Mouse (Mus musculus): Measurements from ENCODE around the gene N6amt1. TPM values are rescaled to one million over a fixed set of nuclear protein-coding genes. Genes with fewer than 3 reads are reported as not detected.

The N6amt1 gene
- polyA plus RNA-seq, 1 experiment from 2014 or later, result 24.7 TPM

GRCm38 (mm10) chr16:87324571-87324970, 29.4 kb upstream of the N6amt1 start:
- no peaks in the 10 kb centered on the region for H3K36me3 ChIP-seq (ENCODE audit: control insufficient read depth, insufficient read depth, low read length)
- 37% methylated on average over 5 of the region's 5 CpGs for WGBS (ENCODE audit: insufficient replicate concordance)
- no peak overlapping the region for H3K9ac ChIP-seq (ENCODE audit: low read depth, low read length)
- ATAC-seq (replicated peaks; ENCODE audit: insufficient number of reproducible peaks, low FRiP score, low TSS enrichment), result no peak
- no peak overlapping the region for H3K27ac ChIP-seq (ENCODE audit: low read depth, low read length)
- no peak overlapping the region for H3K4me3 ChIP-seq (ENCODE audit: low read depth, low read length)
- H3K4me2 ChIP-seq, result no peak overlapping the region
- H3K27me3 ChIP-seq (ENCODE audit: control insufficient read depth, insufficient read depth, low read length), result no peaks in the 10 kb centered on the region
- 0 out of 2 replicates have a peak, but pooled peaks cover 3% of the 10 kb centered on the region for H3K4me1 ChIP-seq (ENCODE audit: control insufficient read depth, insufficient read depth, low read length)
- H3K9me3 ChIP-seq (replicated peaks; ENCODE audit: control insufficient read depth, low read length), result no peaks in the 10 kb centered on the region

GRCm38 (mm10) chr16:87329986-87330385, 24.0 kb upstream of the N6amt1 start:
- H3K27ac ChIP-seq (ENCODE audit: low read depth, low read length), result no peak overlapping the region
- H3K4me3 ChIP-seq (ENCODE audit: low read depth, low read length), result no peak overlapping the region
- H3K9ac ChIP-seq (ENCODE audit: low read depth, low read length), result no peak overlapping the region
- H3K9me3 ChIP-seq (replicated peaks; ENCODE audit: control insufficient read depth, low read length), result no peaks in the 10 kb centered on the region
- no peaks in the 10 kb centered on the region for H3K27me3 ChIP-seq (ENCODE audit: control insufficient read depth, insufficient read depth, low read length)
- H3K4me2 ChIP-seq, result no peak overlapping the region
- ATAC-seq (replicated peaks; ENCODE audit: insufficient number of reproducible peaks, low FRiP score, low TSS enrichment), result no peak
- H3K4me1 ChIP-seq (ENCODE audit: control insufficient read depth, insufficient read depth, low read length), result no peaks in the 10 kb centered on the region
- WGBS (ENCODE audit: insufficient replicate concordance), result 87% methylated on average over 3 of the region's 3 CpGs
- H3K36me3 ChIP-seq (ENCODE audit: control insufficient read depth, insufficient read depth, low read length), result no peaks in the 10 kb centered on the region

- no peaks in the 10 kb centered on the region for H3K9me3 ChIP-seq (replicated peaks; ENCODE audit: control insufficient read depth, low read length)
- no peaks in the 10 kb centered on the region for H3K27me3 ChIP-seq (ENCODE audit: control insufficient read depth, insufficient read depth, low read length)
- no peak overlapping the region for H3K4me3 ChIP-seq (ENCODE audit: low read depth, low read length)
- no peak overlapping the region for H3K4me2 ChIP-seq
- H3K4me1 ChIP-seq (ENCODE audit: control insufficient read depth, insufficient read depth, low read length), result no peaks in the 10 kb centered on the region
- no peak for ATAC-seq (replicated peaks; ENCODE audit: insufficient number of reproducible peaks, low FRiP score, low TSS enrichment)
- 84% methylated on average over 3 of the region's 3 CpGs for WGBS (ENCODE audit: insufficient replicate concordance)
- H3K27ac ChIP-seq (ENCODE audit: low read depth, low read length), result no peak overlapping the region
- H3K9ac ChIP-seq (ENCODE audit: low read depth, low read length), result no peak overlapping the region
- no peaks in the 10 kb centered on the region for H3K36me3 ChIP-seq (ENCODE audit: control insufficient read depth, insufficient read depth, low read length)
Measured at GRCm38 (mm10) chr16:87334756-87335155, 19.2 kb upstream of the N6amt1 start.

- WGBS (ENCODE audit: insufficient replicate concordance), result 83% methylated on average over 6 of the region's 6 CpGs
- no peak overlapping the region for H3K27ac ChIP-seq (ENCODE audit: low read depth, low read length)
- H3K36me3 ChIP-seq (ENCODE audit: control insufficient read depth, insufficient read depth, low read length), result no peaks in the 10 kb centered on the region
- no peak overlapping the region for H3K9ac ChIP-seq (ENCODE audit: low read depth, low read length)
- ATAC-seq (replicated peaks; ENCODE audit: insufficient number of reproducible peaks, low FRiP score, low TSS enrichment), result no peak
- H3K27me3 ChIP-seq (ENCODE audit: control insufficient read depth, insufficient read depth, low read length), result no peaks in the 10 kb centered on the region
- no peak overlapping the region for H3K4me2 ChIP-seq
- H3K9me3 ChIP-seq (replicated peaks; ENCODE audit: control insufficient read depth, low read length), result no peaks in the 10 kb centered on the region
- no peak overlapping the region for H3K4me3 ChIP-seq (ENCODE audit: low read depth, low read length)
- no peaks in the 10 kb centered on the region for H3K4me1 ChIP-seq (ENCODE audit: control insufficient read depth, insufficient read depth, low read length)
Measured at GRCm38 (mm10) chr16:87341043-87341572, 12.9 kb upstream of the N6amt1 start.

GRCm38 (mm10) chr16:87348133-87348532, 5.9 kb upstream of the N6amt1 start:
- Histone ChIP-seq H3K27me3 (ENCODE audit: control insufficient read depth, insufficient read depth, low read length) (no peaks in the 10 kb centered on the region), H3K9me3 (replicated peaks; ENCODE audit: control insufficient read depth, low read length) (no peaks in the 10 kb centered on the region), H3K27ac (ENCODE audit: low read depth, low read length) (0 out of 2 replicates have a peak overlapping the region, but pooled peaks have one; percentile 2), H3K9ac (ENCODE audit: low read depth, low read length) (no peak overlapping the region), H3K36me3 (ENCODE audit: control insufficient read depth, insufficient read depth, low read length) (no peaks in the 10 kb centered on the region), H3K4me1 (ENCODE audit: control insufficient read depth, insufficient read depth, low read length) (no peaks in the 10 kb centered on the region), H3K4me3 (ENCODE audit: low read depth, low read length) (no peak overlapping the region), H3K4me2 (no peak overlapping the region)
- ATAC-seq (replicated peaks; ENCODE audit: insufficient number of reproducible peaks, low FRiP score, low TSS enrichment), result peak; percentile 73
- 90% methylated on average over 2 of the region's 2 CpGs for WGBS (ENCODE audit: insufficient replicate concordance)

GRCm38 (mm10) chr16:87351386-87352105, 2.4 kb upstream of the N6amt1 start:
- H3K9ac ChIP-seq (ENCODE audit: low read depth, low read length), result no peak overlapping the region
- no peaks in the 10 kb centered on the region for H3K27me3 ChIP-seq (ENCODE audit: control insufficient read depth, insufficient read depth, low read length)
- H3K4me2 ChIP-seq, result no peak overlapping the region
- H3K36me3 ChIP-seq (ENCODE audit: control insufficient read depth, insufficient read depth, low read length), result no peaks in the 10 kb centered on the region
- 72% methylated on average over 5 of the region's 5 CpGs for WGBS (ENCODE audit: insufficient replicate concordance)
- H3K4me3 ChIP-seq (ENCODE audit: low read depth, low read length), result no peak overlapping the region
- ATAC-seq (replicated peaks; ENCODE audit: insufficient number of reproducible peaks, low FRiP score, low TSS enrichment), result no peak
- no peak overlapping the region for H3K27ac ChIP-seq (ENCODE audit: low read depth, low read length)
- 0 out of 2 replicates have a peak, but pooled peaks cover 4% of the 10 kb centered on the region for H3K4me1 ChIP-seq (ENCODE audit: control insufficient read depth, insufficient read depth, low read length)
- no peaks in the 10 kb centered on the region for H3K9me3 ChIP-seq (replicated peaks; ENCODE audit: control insufficient read depth, low read length)

GRCm38 (mm10) chr16:87353605-87354004, 380 bp upstream of the N6amt1 start:
- H3K4me1 ChIP-seq (ENCODE audit: control insufficient read depth, insufficient read depth, low read length), result 0 out of 2 replicates have a peak, but pooled peaks cover 4% of the 10 kb centered on the region
- peak overlapping the region; percentile 80 for H3K4me3 ChIP-seq (ENCODE audit: low read depth, low read length)
- no peak overlapping the region for H3K27ac ChIP-seq (ENCODE audit: low read depth, low read length)
- peak overlapping the region; percentile 60 for H3K4me2 ChIP-seq
- no peaks in the 10 kb centered on the region for H3K27me3 ChIP-seq (ENCODE audit: control insufficient read depth, insufficient read depth, low read length)
- no peaks in the 10 kb centered on the region; the same call in 1 of the 2 replicates for H3K36me3 ChIP-seq (ENCODE audit: control insufficient read depth, insufficient read depth, low read length)
- 100% methylated on average over 1 of the region's 1 CpGs for WGBS (ENCODE audit: insufficient replicate concordance)
- no peak for ATAC-seq (replicated peaks; ENCODE audit: insufficient number of reproducible peaks, low FRiP score, low TSS enrichment)
- no peaks in the 10 kb centered on the region for H3K9me3 ChIP-seq (replicated peaks; ENCODE audit: control insufficient read depth, low read length)
- H3K9ac ChIP-seq (ENCODE audit: low read depth, low read length), result no peak overlapping the region

- Histone ChIP-seq H3K27ac (ENCODE audit: low read depth, low read length) (peak overlapping the region; percentile 97; the same call in 1 of the 2 replicates), H3K4me2 (peak overlapping the region; percentile 60), H3K4me1 (ENCODE audit: control insufficient read depth, insufficient read depth, low read length) (0 out of 2 replicates have a peak, but pooled peaks cover 4% of the 10 kb centered on the region), H3K9ac (ENCODE audit: low read depth, low read length) (no peak overlapping the region; the same call in 1 of the 2 replicates), H3K4me3 (ENCODE audit: low read depth, low read length) (peak overlapping the region; percentile 80), H3K36me3 (ENCODE audit: control insufficient read depth, insufficient read depth, low read length) (no peaks in the 10 kb centered on the region; the same call in 1 of the 2 replicates), H3K27me3 (ENCODE audit: control insufficient read depth, insufficient read depth, low read length) (no peaks in the 10 kb centered on the region), H3K9me3 (replicated peaks; ENCODE audit: control insufficient read depth, low read length) (no peaks in the 10 kb centered on the region)
- 82% methylated on average over 7 of the region's 7 CpGs for WGBS (ENCODE audit: insufficient replicate concordance)
- no peak for ATAC-seq (replicated peaks; ENCODE audit: insufficient number of reproducible peaks, low FRiP score, low TSS enrichment)
Measured at GRCm38 (mm10) chr16:87354748-87355147, 763 bp downstream of the N6amt1 start.
